Mouse (Mus musculus) embryonic facial prominence, embryonic 10.5 days (tissue): Measurements from ENCODE around the gene Pex11g. TPM values are rescaled to one million over a fixed set of nuclear protein-coding genes. Genes with fewer than 3 reads are reported as not detected.

Experiments used
- polyA plus RNA-seq: library from polyadenylated mRNA; unstranded; fragments of >200 nt; fragmentation: Nextera tagmentation; extraction: Ambion mirVana; gene quantifications from 2 replicates; pipeline ENCODE4 v1.2.1, GENCODE M21; 2016

The Pex11g gene
- polyA plus RNA-seq, 1 experiment from 2014 or later = 4.8 TPM

Other genes with a start within 250 kb of the Pex11g start
- gene Insr, start 188.1 kb downstream of the Pex11g start, polyA plus RNA-seq = 24.3 and 26.1 TPM in 2 replicates
- gene A430078G23Rik, start 114.3 kb downstream of the Pex11g start, polyA plus RNA-seq = 0.14 TPM in 1 of 2 replicates, not detected in the other
- gene Arhgef18, start 74.7 kb downstream of the Pex11g start, polyA plus RNA-seq = 9.5 and 9.6 TPM in 2 replicates
- gene Tex45, start 3.2 kb upstream of the Pex11g start, polyA plus RNA-seq = 0.10 TPM in 1 of 2 replicates, not detected in the other
- 68.4 and 70.8 TPM in 2 replicates for gene Zfp358, start 25.5 kb upstream of the Pex11g start, polyA plus RNA-seq
- gene Mcoln1, start 32.8 kb upstream of the Pex11g start, polyA plus RNA-seq = 63.2 and 65.0 TPM in 2 replicates
- gene Pnpla6, start 47.7 kb upstream of the Pex11g start, polyA plus RNA-seq = 20.7 and 24.8 TPM in 2 replicates
- 6.8 and 7.1 TPM in 2 replicates for gene C330021F23Rik, start 100.3 kb upstream of the Pex11g start, polyA plus RNA-seq
- 9.5 and 10.9 TPM in 2 replicates for gene Camsap3, start 119.6 kb upstream of the Pex11g start, polyA plus RNA-seq
- 75.5 and 77.6 TPM in 2 replicates for gene Xab2, start 153.6 kb upstream of the Pex11g start, polyA plus RNA-seq
- 85.2 and 88.9 TPM in 2 replicates for gene Pet100, start 153.9 kb upstream of the Pex11g start, polyA plus RNA-seq
- 1.1 and 1.7 TPM in 2 replicates for gene Pcp2, start 157.9 kb upstream of the Pex11g start, polyA plus RNA-seq
- gene Stxbp2, start 163.3 kb upstream of the Pex11g start, polyA plus RNA-seq = 41.9 and 42.0 TPM in 2 replicates
- gene Retn, start 188.1 kb upstream of the Pex11g start, polyA plus RNA-seq = 0.24 and 0.39 TPM in 2 replicates
- 0.12 TPM in 1 of 2 replicates, not detected in the other for gene Mcemp1, start 198.1 kb upstream of the Pex11g start, polyA plus RNA-seq
- 7.3 and 8.2 TPM in 2 replicates for gene Fcor, start 204.7 kb upstream of the Pex11g start, polyA plus RNA-seq
- 44.6 and 46.8 TPM in 2 replicates for gene Trappc5, start 208.6 kb upstream of the Pex11g start, polyA plus RNA-seq
- 0.32 and 0.36 TPM in 2 replicates for gene Fcer2a, start 226.5 kb upstream of the Pex11g start, polyA plus RNA-seq